Mouse (Mus musculus): ENCODE data around the gene Fam129a. TPM values are rescaled to one million over a fixed set of nuclear protein-coding genes. Genes with fewer than 3 reads are reported as not detected.

The Fam129a gene
- total RNA-seq, 2 experiments from 2014 or later: 12.9 to 19.3 TPM

- DNase-seq (ENCODE audit: low spot score): no peak
- intact Hi-C loops (cut with DNase I): no loop called here
Observed at GRCm38 (mm10) chr1:151581977-151582376, 11.0 kb downstream of the Fam129a start.

GRCm38 (mm10) chr1:151583457-151584181, 12.6 kb downstream of the Fam129a start:
- no peak for DNase-seq (ENCODE audit: low spot score)
- intact Hi-C loops (cut with DNase I): no loop called here

GRCm38 (mm10) chr1:151584182-151584471, 13.1 kb downstream of the Fam129a start:
- no peak for DNase-seq (ENCODE audit: low spot score)
- intact Hi-C loops (cut with DNase I): no loop called here

GRCm38 (mm10) chr1:151584565-151585216, 13.7 kb downstream of the Fam129a start:
- intact Hi-C loops (cut with DNase I): no loop called here
- DNase-seq (ENCODE audit: low spot score): no peak

GRCm38 (mm10) chr1:151585647-151586046, 14.7 kb downstream of the Fam129a start:
- no peak for DNase-seq (ENCODE audit: low spot score)
- intact Hi-C loops (cut with DNase I): no loop called here

- DNase-seq (ENCODE audit: low spot score): no peak
- intact Hi-C loops (cut with DNase I): no loop called here
Observed at GRCm38 (mm10) chr1:151592085-151593017, 21.4 kb downstream of the Fam129a start.

GRCm38 (mm10) chr1:151594906-151595305, 23.9 kb downstream of the Fam129a start:
- intact Hi-C loops (cut with DNase I): no loop called here
- DNase-seq (ENCODE audit: low spot score): no peak

GRCm38 (mm10) chr1:151595600-151596299, 24.8 kb downstream of the Fam129a start:
- intact Hi-C loops (cut with DNase I): no loop called here
- DNase-seq (ENCODE audit: low spot score): no peak

- peak; percentile 18 for DNase-seq (ENCODE audit: low spot score)
- intact Hi-C loops (cut with DNase I): no loop called here
Observed at GRCm38 (mm10) chr1:151596562-151596961, 25.6 kb downstream of the Fam129a start.

GRCm38 (mm10) chr1:151597677-151598297, 26.8 kb downstream of the Fam129a start:
- DNase-seq (ENCODE audit: low spot score): no peak
- intact Hi-C loops (cut with DNase I): no loop called here

- no peak for DNase-seq (ENCODE audit: low spot score)
- intact Hi-C loops (cut with DNase I): no loop called here
Observed at GRCm38 (mm10) chr1:151598876-151599275, 27.9 kb downstream of the Fam129a start.

- DNase-seq (ENCODE audit: low spot score): no peak
- intact Hi-C loops (cut with DNase I): no loop called here
Observed at GRCm38 (mm10) chr1:151604328-151604727, 33.3 kb downstream of the Fam129a start.

- intact Hi-C loops (cut with DNase I): loop anchor here (5.0 kb wide), 1 partner anchor 36 kb away; the partner anchor contains the start of gene Fam129a
- peak; percentile 52 for DNase-seq (ENCODE audit: low spot score)
Observed at GRCm38 (mm10) chr1:151607957-151608356, 37.0 kb downstream of the Fam129a start.

- intact Hi-C loops (cut with DNase I): no loop called here
- no peak for DNase-seq (ENCODE audit: low spot score)
Observed at GRCm38 (mm10) chr1:151610621-151611020, 39.6 kb downstream of the Fam129a start.

- intact Hi-C loops (cut with DNase I): no loop called here
- DNase-seq (ENCODE audit: low spot score): no peak
Observed at GRCm38 (mm10) chr1:151614320-151614935, 43.4 kb downstream of the Fam129a start.

GRCm38 (mm10) chr1:151615625-151616024, 44.6 kb downstream of the Fam129a start:
- intact Hi-C loops (cut with DNase I): no loop called here
- no peak for DNase-seq (ENCODE audit: low spot score)

- intact Hi-C loops (cut with DNase I): no loop called here
- DNase-seq (ENCODE audit: low spot score): no peak
Observed at GRCm38 (mm10) chr1:151616555-151617205, 45.7 kb downstream of the Fam129a start.

- intact Hi-C loops (cut with DNase I): no loop called here
- no peak for DNase-seq (ENCODE audit: low spot score)
Observed at GRCm38 (mm10) chr1:151618251-151618650, 47.3 kb downstream of the Fam129a start.

GRCm38 (mm10) chr1:151619281-151619711, 48.3 kb downstream of the Fam129a start:
- no peak for DNase-seq (ENCODE audit: low spot score)
- intact Hi-C loops (cut with DNase I): no loop called here
